Mouse (Mus musculus) kidney, adult 10 weeks (tissue): ENCODE results near the gene Deup1. TPM values are rescaled to one million over a fixed set of nuclear protein-coding genes. Genes with fewer than 3 reads are reported as not detected.

ENCODE experiments used
- polyA plus RNA-seq: library from polyadenylated mRNA; stranded (reverse); fragments of 350-450 nt; fragmentation: Illumina TruSeq; extraction: RNeasy Lipid Tissue Mini Kit (QIAGEN cat#74804); gene quantifications from one replicate; pipeline ENCODE4 v1.2.3, GENCODE M21; 2014; ENCODE audit warnings: low read depth, low replicate concordance

Deup1 gene
- polyA plus RNA-seq: 0.65 TPM

DNA sequence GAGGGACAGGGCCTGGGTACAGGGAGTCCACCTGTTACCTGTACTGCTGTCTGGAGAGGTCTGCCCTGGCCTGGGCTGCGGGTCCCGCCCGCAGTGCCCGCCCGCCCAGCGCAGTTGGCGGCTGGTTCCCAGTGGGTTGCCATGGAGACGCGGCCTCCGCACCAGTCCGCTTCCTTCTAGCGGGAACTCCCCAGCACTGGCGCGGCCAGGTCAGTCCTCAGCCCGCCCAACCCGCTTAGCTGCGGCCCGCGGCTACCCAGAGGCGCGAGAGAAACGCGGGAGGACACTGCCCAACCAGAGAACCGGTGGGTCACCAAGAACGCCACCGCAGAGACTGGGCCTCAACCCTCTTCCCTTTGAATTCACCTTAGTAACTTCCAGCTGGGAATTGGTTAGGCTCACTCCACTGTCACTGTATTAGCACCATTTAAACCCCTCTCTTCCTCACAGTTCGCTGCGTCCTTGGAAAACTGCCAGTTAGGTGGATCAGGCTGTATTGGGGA, at the start of gene Deup1:
TSS of gene Deup1 (minus strand) at position 149 of the 503 bp plus-strand sequence.

Other genes starting within 250 kb of the Deup1 start
- 5.8 TPM for gene Smco4, start 134.5 kb downstream of the Deup1 start, polyA plus RNA-seq
- gene Slc36a4, start 81.8 kb upstream of the Deup1 start, polyA plus RNA-seq: 11.8 TPM
- not detected for gene Mtnr1b, start 246.6 kb upstream of the Deup1 start, polyA plus RNA-seq